Mouse (Mus musculus): Measurements from ENCODE around the gene Nelfcd. TPM values are rescaled to one million over a fixed set of nuclear protein-coding genes. Genes with fewer than 3 reads are reported as not detected.

Nelfcd gene
- total and polyA plus RNA-seq, 2 experiments from 2014 or later, result 72.6 to 93.8 TPM

DNA sequence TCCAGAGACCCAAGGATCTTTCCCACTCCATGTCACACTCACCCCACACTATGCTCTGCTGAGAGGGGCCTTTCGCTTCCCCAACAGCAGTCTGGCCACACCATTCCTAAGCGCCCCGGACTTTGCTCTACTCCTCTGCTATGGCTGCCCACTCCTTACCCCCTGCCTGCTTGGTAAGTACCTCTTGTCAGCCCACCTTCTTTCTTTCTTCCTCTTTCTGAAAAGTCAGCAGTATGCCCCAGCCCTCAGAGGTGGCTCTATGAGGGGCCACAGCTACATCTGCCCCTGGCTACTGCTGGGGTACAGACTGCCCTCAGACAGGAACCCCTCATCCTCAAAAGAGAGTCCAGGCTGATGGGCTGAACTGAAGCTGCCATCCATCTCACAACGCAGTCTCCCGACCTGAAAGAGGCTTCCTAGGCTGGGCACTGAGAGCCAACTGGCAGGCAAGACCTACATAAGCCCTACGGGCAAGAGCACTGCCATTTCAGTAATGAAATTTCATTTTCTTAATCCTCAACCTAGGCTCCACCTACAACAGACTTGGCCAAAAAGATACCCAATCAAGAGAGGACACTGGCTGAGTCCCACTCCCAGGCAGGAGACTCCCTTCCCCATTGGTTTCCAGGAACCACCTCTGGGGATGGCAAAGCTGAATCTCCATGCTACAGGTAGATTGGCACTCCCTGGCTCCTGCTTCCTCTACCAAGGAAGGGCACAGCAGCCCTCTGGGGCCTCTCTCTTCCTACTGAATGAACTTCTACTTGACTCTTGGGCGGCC is 21.5 kb downstream of the Nelfcd start:
- TF ChIP-seq CTCF (IDR thresholded peaks at IDR 0.05; ENCODE audit: low read depth), result no peak
- H3K4me3 ChIP-seq (ENCODE audit: low read length), result no peak overlapping the region
- WGBS, result 89% methylated on average over 7 of the region's 7 CpGs
- no peak overlapping the region for H3K4me2 ChIP-seq (ENCODE audit: low read depth, low read length)
- DNase-seq (ENCODE audit: low spot score) (no peak), ATAC-seq (no peak)
- no peaks in the 10 kb centered on the region for H3K36me3 ChIP-seq (ENCODE audit: insufficient read depth, low read length)
- H3K27me3 ChIP-seq (ENCODE audit: insufficient read depth, low read length), result no peaks in the 10 kb centered on the region
- H3K9me3 ChIP-seq (ENCODE audit: low read length), result no peaks in the 10 kb centered on the region
- H3K27ac ChIP-seq, result no peak overlapping the region
- H3K4me1 ChIP-seq (ENCODE audit: insufficient read depth, low read length), result peaks cover 12% of the 10 kb centered on the region
- no peak overlapping the region for H3K9ac ChIP-seq (replicated peaks; ENCODE audit: low read length)

GRCm38 (mm10) chr2:174437697-174437982 is 22.0 kb downstream of the Nelfcd start:
- TF ChIP-seq CTCF (IDR thresholded peaks at IDR 0.05; ENCODE audit: low read depth), result no peak
- peaks cover 12% of the 10 kb centered on the region for H3K4me1 ChIP-seq (ENCODE audit: insufficient read depth, low read length)
- DNase-seq (ENCODE audit: low spot score) (no peak), ATAC-seq (no peak)
- no peak overlapping the region; the same call in 1 of the 2 replicates for H3K27ac ChIP-seq
- H3K36me3 ChIP-seq (ENCODE audit: insufficient read depth, low read length), result no peaks in the 10 kb centered on the region
- H3K4me2 ChIP-seq (ENCODE audit: low read depth, low read length), result peak overlapping the region; percentile 68
- no peak overlapping the region; the same call in 1 of the 2 replicates for H3K4me3 ChIP-seq (ENCODE audit: low read length)
- H3K27me3 ChIP-seq (ENCODE audit: insufficient read depth, low read length), result no peaks in the 10 kb centered on the region
- no peaks in the 10 kb centered on the region for H3K9me3 ChIP-seq (ENCODE audit: low read length)
- no peak overlapping the region for H3K9ac ChIP-seq (replicated peaks; ENCODE audit: low read length)
- 95% methylated on average over 4 of the region's 4 CpGs for WGBS

DNA sequence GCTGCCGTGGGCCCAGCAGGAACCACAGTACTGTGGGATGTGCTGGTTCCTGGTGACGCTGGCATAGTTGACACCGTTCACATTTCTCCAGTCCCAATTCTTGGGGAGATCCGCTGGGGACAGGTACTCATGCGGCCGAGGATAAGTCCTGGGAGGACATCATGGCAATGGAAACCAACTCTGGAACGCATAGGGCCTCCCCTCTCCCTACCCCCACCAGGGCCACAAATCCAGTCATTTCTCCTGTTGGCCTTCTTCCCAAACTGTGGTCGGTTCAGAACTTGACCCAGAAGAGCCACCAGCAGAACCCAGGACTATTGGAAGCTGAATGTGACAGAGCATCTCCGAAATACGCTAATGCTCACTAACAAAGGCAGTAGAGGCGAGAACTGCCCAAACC is 22.6 kb downstream of the Nelfcd start:
- Histone ChIP-seq H3K4me1 (ENCODE audit: insufficient read depth, low read length) (peaks cover 12% of the 10 kb centered on the region), H3K36me3 (ENCODE audit: insufficient read depth, low read length) (no peaks in the 10 kb centered on the region), H3K27ac (no peak overlapping the region; the same call in 1 of the 2 replicates), H3K4me3 (ENCODE audit: low read length) (peak overlapping the region; percentile 46), H3K4me2 (ENCODE audit: low read depth, low read length) (peak overlapping the region; percentile 68), H3K9me3 (ENCODE audit: low read length) (no peaks in the 10 kb centered on the region), H3K9ac (replicated peaks; ENCODE audit: low read length) (peak overlapping the region; percentile 58), H3K27me3 (ENCODE audit: insufficient read depth, low read length) (no peaks in the 10 kb centered on the region)
- DNase-seq (ENCODE audit: low spot score), result no peak
- no peak for TF ChIP-seq CTCF (IDR thresholded peaks at IDR 0.05; ENCODE audit: low read depth)
- no peak for ATAC-seq
- WGBS, result 67% methylated on average over 11 of the region's 11 CpGs

DNA sequence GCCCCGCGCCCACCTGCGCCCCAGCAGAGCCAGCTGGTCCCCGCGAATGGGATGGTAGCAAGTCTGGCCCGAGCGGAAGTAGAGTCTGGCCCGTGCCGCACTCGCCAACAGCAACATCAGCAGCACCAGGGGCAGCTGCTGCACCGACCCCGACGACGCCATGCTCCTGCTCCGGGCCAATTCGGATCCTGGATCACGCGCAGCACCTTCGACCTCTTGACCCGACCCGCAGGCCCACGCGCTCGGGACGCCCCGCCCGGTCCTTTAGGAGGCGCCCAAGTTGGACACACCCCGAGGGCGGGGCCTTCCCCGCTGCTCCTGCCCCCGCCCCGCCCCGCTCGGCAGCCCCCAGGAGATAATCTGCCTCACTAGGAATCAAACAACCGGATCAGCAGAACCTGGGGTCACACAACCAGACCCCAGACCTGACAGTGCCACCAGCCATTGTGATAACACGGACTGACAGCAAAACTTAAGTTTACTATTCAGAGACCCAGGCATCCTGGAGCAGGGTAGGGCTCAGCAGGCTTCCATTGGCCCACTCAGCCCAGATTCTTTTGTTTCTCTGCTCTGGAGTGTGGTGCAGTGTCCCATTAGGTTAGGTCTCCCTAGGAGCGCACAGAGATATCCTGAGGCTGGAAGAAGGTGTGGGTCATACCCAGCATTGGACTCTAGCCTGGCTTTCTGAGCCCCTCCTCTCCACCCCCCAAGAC is 23.3 kb downstream of the Nelfcd start, which contains the start of gene Ctsz:
Gene Ctsz, minus strand, starts transcription at position 303 of the 713 bp plus-strand sequence.
- H3K9ac ChIP-seq (replicated peaks; ENCODE audit: low read length), result peak within 1 kb of the TSS; percentile 58
- WGBS, result 2% methylated on average over 38 of the region's 38 CpGs
- no peaks in the 10 kb centered on the region for H3K36me3 ChIP-seq (ENCODE audit: insufficient read depth, low read length)
- peak; percentile 69 for ATAC-seq
- peak within 1 kb of the TSS; percentile 46 for H3K4me3 ChIP-seq (ENCODE audit: low read length)
- peak within 1 kb of the TSS; percentile 68 for H3K4me2 ChIP-seq (ENCODE audit: low read depth, low read length)
- TF ChIP-seq CTCF (IDR thresholded peaks at IDR 0.05; ENCODE audit: low read depth), result no peak
- H3K27me3 ChIP-seq (ENCODE audit: insufficient read depth, low read length), result no peaks in the 10 kb centered on the region
- peaks cover 12% of the 10 kb centered on the region for H3K4me1 ChIP-seq (ENCODE audit: insufficient read depth, low read length)
- DNase-seq (ENCODE audit: low spot score), result peak; percentile 50
- no peaks in the 10 kb centered on the region for H3K9me3 ChIP-seq (ENCODE audit: low read length)
- no peak within 1 kb of the TSS; the same call in 1 of the 2 replicates for H3K27ac ChIP-seq

- 0 out of 2 replicates have a peak overlapping the region, but pooled peaks have one; percentile 68 for H3K4me2 ChIP-seq (ENCODE audit: low read depth, low read length)
- ATAC-seq, result no peak
- no peaks in the 10 kb centered on the region for H3K9me3 ChIP-seq (ENCODE audit: low read length)
- H3K36me3 ChIP-seq (ENCODE audit: insufficient read depth, low read length), result no peaks in the 10 kb centered on the region
- H3K27ac ChIP-seq, result no peak overlapping the region
- H3K4me3 ChIP-seq (ENCODE audit: low read length), result no peak overlapping the region
- no peak for DNase-seq (ENCODE audit: low spot score)
- WGBS, result 49% methylated on average over 5 of the region's 5 CpGs
- H3K4me1 ChIP-seq (ENCODE audit: insufficient read depth, low read length), result peaks cover 12% of the 10 kb centered on the region
- 0 out of 2 replicates have a peak overlapping the region, but pooled peaks have one; percentile 58 for H3K9ac ChIP-seq (replicated peaks; ENCODE audit: low read length)
- H3K27me3 ChIP-seq (ENCODE audit: insufficient read depth, low read length), result no peaks in the 10 kb centered on the region
- TF ChIP-seq CTCF (IDR thresholded peaks at IDR 0.05; ENCODE audit: low read depth), result no peak
Observed at GRCm38 (mm10) chr2:174439450-174439838, 23.8 kb downstream of the Nelfcd start.

DNA sequence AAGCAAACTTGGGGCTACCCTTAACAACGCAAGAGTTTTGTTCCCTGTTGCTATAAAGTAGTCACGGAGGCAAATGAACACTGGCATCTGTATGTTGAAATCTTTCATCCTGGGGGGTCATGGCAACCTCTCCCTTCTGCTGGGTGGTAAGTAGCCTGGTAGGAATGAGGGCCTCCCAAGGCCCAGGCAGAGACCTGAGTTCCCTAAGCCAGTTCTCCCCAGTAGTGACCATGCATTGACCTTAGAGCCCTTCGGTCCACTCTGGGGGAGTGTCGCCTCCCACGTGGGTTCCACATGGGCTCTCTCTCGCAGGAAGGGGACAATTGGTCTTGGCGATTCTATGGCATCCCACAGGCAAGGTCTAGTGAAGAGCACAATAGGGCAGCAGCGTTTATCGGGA is 24.4 kb downstream of the Nelfcd start:
- peaks cover 12% of the 10 kb centered on the region for H3K4me1 ChIP-seq (ENCODE audit: insufficient read depth, low read length)
- DNase-seq (ENCODE audit: low spot score) (no peak), ATAC-seq (no peak)
- 77% methylated on average over 9 of the region's 9 CpGs for WGBS
- no peaks in the 10 kb centered on the region for H3K9me3 ChIP-seq (ENCODE audit: low read length)
- TF ChIP-seq CTCF (IDR thresholded peaks at IDR 0.05; ENCODE audit: low read depth), result no peak
- no peak overlapping the region for H3K4me2 ChIP-seq (ENCODE audit: low read depth, low read length)
- no peak overlapping the region for H3K9ac ChIP-seq (replicated peaks; ENCODE audit: low read length)
- H3K36me3 ChIP-seq (ENCODE audit: insufficient read depth, low read length), result no peaks in the 10 kb centered on the region
- H3K27ac ChIP-seq, result no peak overlapping the region
- H3K27me3 ChIP-seq (ENCODE audit: insufficient read depth, low read length), result no peaks in the 10 kb centered on the region
- no peak overlapping the region for H3K4me3 ChIP-seq (ENCODE audit: low read length)

Data from hindbrain, postnatal 0 days (tissue).